In genomic region chr15:84120612-84121011, GRCm38 (mm10) we compare ENCODE assay signal across 9 mouse cellular contexts. TPM values are rescaled to one million over a fixed set of nuclear protein-coding genes. Genes with fewer than 3 reads are reported as not detected.
A peak's percentile ranks its signal among the peaks of the same experiment; 100 is the strongest.
DNase-seq lines count a peak whose midpoint lies in the region; TF ChIP-seq lines count a peak whose summit lies in the region.
"Had no signal": no experiment of that assay in that cellular context is flagged by ENCODE, and none has a peak within 500 bp of the region (broad histone marks: within the 10 kb centered on the region; RNA-seq: fewer than 3 reads in every experiment).

No protein-coding gene starts in this region.

- intact Hi-C loops in heart, adult 2 months (cut with DNase I): loop anchor here (5.0 kb wide), 2 partner anchors 47 to 492 kb away; partner anchors contain the start of gene Pnpla3

- no peak overlapping the region for H3K4me3 ChIP-seq in heart, adult 2 months

- H3K79me2 ChIP-seq in heart, adult 2 months (replicated peaks; ENCODE audit: control insufficient read depth, insufficient read depth, low read length): no peaks in the 10 kb centered on the region

- 28% methylated on average over 6 of the region's 6 CpGs for WGBS in heart, adult 2 months

- H3K27me3 ChIP-seq in heart, adult 2 months (ENCODE audit: control insufficient read depth, insufficient read depth, low read length): no peaks in the 10 kb centered on the region

- TF ChIP-seq CTCF in heart, adult 2 months (IDR thresholded peaks at IDR 0.05): peak; percentile 59

- H3K36me3 ChIP-seq in heart, adult 2 months (ENCODE audit: control insufficient read depth, insufficient read depth, low read length): no peaks in the 10 kb centered on the region

- no peak for TF ChIP-seq EP300 in heart, adult 2 months (IDR thresholded peaks at IDR 0.05; ENCODE audit: insufficient read depth, low read depth, low read length)

- H3K9ac ChIP-seq in heart, adult 2 months (ENCODE audit: low read depth, low read length): no peak overlapping the region

- no peaks in the 10 kb centered on the region for H3K4me1 ChIP-seq in heart, adult 2 months (ENCODE audit: control insufficient read depth, insufficient read depth, low read length)

- DNase-seq in heart, adult 2 months: no peak
- no peak for DNase-seq in heart, adult 9 months (ENCODE audit: low spot score in 2 of 2)
- peak; percentile 20 for DNase-seq in right cerebral cortex, adult 18-20 months
- DNase-seq in right cerebral cortex, postnatal 10 days (ENCODE audit: low spot score in 2 of 2): no peak
- DNase-seq in cerebellum, postnatal 36 days: peak; percentile 48 to 50
- peak; percentile 50 for DNase-seq in retina, embryonic 14.5 days (ENCODE audit: low spot score)
- DNase-seq in spleen, adult 12 weeks (ENCODE audit: low spot score): no peak
- DNase-seq in yolk sac, embryonic 10.5 days (ENCODE audit: low spot score): no peak

- H3K27ac ChIP-seq in heart, adult 2 months: no peak overlapping the region

- TF ChIP-seq POLR2A in heart, adult 2 months (IDR thresholded peaks at IDR 0.05; ENCODE audit: insufficient read depth, low read depth, low read length): no peak

RNA-seq across cellular contexts. Expression of gene Pnpla5, which starts 2.4 kb away (rescaled TPM):
- not detected for total RNA-seq in heart, adult 2 months (2021)
- 0.15 TPM in 1 of 2 replicates, not detected in the other for polyA plus RNA-seq in heart, adult 2 months (2012; rRNA removed)
- total RNA-seq: hematopoietic stem cell, adult 5-6 weeks had no signal

RNA-seq across cellular contexts. Expression of gene Sult4a1, which starts 15.1 kb away (rescaled TPM):
- under 1 TPM in 1 of 2 experiments, not detected in 1; 0.20 TPM for total RNA-seq in heart, adult 2 months (2021)
- polyA plus RNA-seq in heart, adult 2 months (2012; rRNA removed): 0.86 and 0.91 TPM in 2 replicates
- total RNA-seq: hematopoietic stem cell, adult 5-6 weeks had no signal

RNA-seq across cellular contexts. Expression of gene Pnpla3, which starts 47.0 kb away (rescaled TPM):
- 1 to 10 TPM; 1.1 to 3.8 TPM for total RNA-seq in heart, adult 2 months (2021)
- 26.2 and 30.1 TPM in 2 replicates for polyA plus RNA-seq in heart, adult 2 months (2012; rRNA removed)
- total RNA-seq: hematopoietic stem cell, adult 5-6 weeks had no signal

RNA-seq across cellular contexts. Expression of gene Efcab6, which starts 55.4 kb away (rescaled TPM):
- not detected for total RNA-seq in heart, adult 2 months (2021)
- 0.06 and 0.18 TPM in 2 replicates for polyA plus RNA-seq in heart, adult 2 months (2012; rRNA removed)
- total RNA-seq: hematopoietic stem cell, adult 5-6 weeks had no signal

Comparison
In these comparisons a context has a peak if more than half of its experiments do, and no peak if none do; other contexts are left out.
1. DNase-seq: peak in right cerebral cortex, adult 18-20 months (single experiment), cerebellum, postnatal 36 days (2 of 2) and retina, embryonic 14.5 days (single experiment); none in heart, adult 2 months (0 of 2), heart, adult 9 months (0 of 2), right cerebral cortex, postnatal 10 days (0 of 2), spleen, adult 12 weeks (single experiment) and yolk sac, embryonic 10.5 days (single experiment).